Mouse (Mus musculus) neural tube, embryonic 15.5 days (tissue): Measurements from ENCODE around the gene Cep95. TPM values are rescaled to one million over a fixed set of nuclear protein-coding genes. Genes with fewer than 3 reads are reported as not detected.
"Not testable (repeated sequence)": the region's sequence is repeated elsewhere in the genome, so short reads cannot be mapped to it uniquely, and the experiment has no call there.

ENCODE experiments used
- ATAC-seq: fragments of 200-750 bp; cut with Nextera tagmentation; 2 replicates; pipeline ENCODE4 v1.8.0; 2017; ENCODE audit warnings: mild to moderate bottlenecking, moderate TSS enrichment, moderate library complexity; ENCODE audit not compliant: low FRiP score
- H3K27ac ChIP-seq: fragments of 300-500 bp; sonication (generic); replicated peaks from 2 replicates; pipeline ENCODE4 v1.5.1; 2015; ENCODE audit warnings: mild to moderate bottlenecking, inconsistent platforms
- H3K27me3 ChIP-seq: fragments of 300-500 bp; sonication (generic); replicated peaks from 2 replicates; pipeline ENCODE4 v1.6.1; 2015; ENCODE audit warnings: inconsistent platforms
- H3K36me3 ChIP-seq: fragments of 300-500 bp; sonication (generic); 2 replicates; pipeline ENCODE4 v1.6.1; 2015; ENCODE audit warnings: inconsistent platforms
- H3K4me1 ChIP-seq: fragments of 300-500 bp; sonication (generic); 2 replicates; pipeline ENCODE4 v1.6.1; 2015; ENCODE audit warnings: inconsistent platforms
- H3K4me2 ChIP-seq: fragments of 300-500 bp; sonication (generic); 2 replicates; pipeline ENCODE4 v1.6.1; 2015; ENCODE audit warnings: inconsistent platforms, mild to moderate bottlenecking, moderate library complexity
- H3K4me3 ChIP-seq: fragments of 300-500 bp; sonication (generic); replicated peaks from 2 replicates; pipeline ENCODE4 v1.5.1; 2015; ENCODE audit warnings: mild to moderate bottlenecking, inconsistent platforms
- H3K9ac ChIP-seq: fragments of 300-500 bp; sonication (generic); replicated peaks from 2 replicates; pipeline ENCODE4 v1.6.1; 2015; ENCODE audit warnings: mild to moderate bottlenecking, inconsistent platforms
- H3K9me3 ChIP-seq: fragments of 300-500 bp; sonication (generic); replicated peaks from 2 replicates; pipeline ENCODE4 v1.6.1; 2016; ENCODE audit warnings: inconsistent platforms
- WGBS: fragments of 180-500 bp; shearing (Covaris S2); methylation state at CpG from one replicate; pipeline ENCODE4 v1.1.7; 2015; ENCODE audit warnings: mixed read lengths; 5-methylcytosine and 5-hydroxymethylcytosine counted together
- polyA plus RNA-seq: library from polyadenylated mRNA; unstranded; fragments of >200 nt; fragmentation: Nextera tagmentation; extraction: Ambion mirVana; gene quantifications from 2 replicates; pipeline ENCODE4 v1.2.1, GENCODE M21; 2015

Cep95 gene
- polyA plus RNA-seq, 1 experiment from 2014 or later = 15.1 TPM

GRCm38 (mm10) chr11:106789649-106790048, 597 bp downstream of the Cep95 start:
- 0% methylated on average over 6 of the region's 6 CpGs for WGBS
- peak overlapping the region; percentile 63 for H3K4me2 ChIP-seq
- peak overlapping the region; percentile 100 for H3K27ac ChIP-seq
- H3K4me1 ChIP-seq = peaks cover 37% of the 10 kb centered on the region
- H3K36me3 ChIP-seq = peaks cover 28% of the 10 kb centered on the region
- no peak for ATAC-seq
- peak overlapping the region; percentile 82 for H3K9ac ChIP-seq
- no peaks in the 10 kb centered on the region for H3K27me3 ChIP-seq
- H3K9me3 ChIP-seq = no peaks in the 10 kb centered on the region
- H3K4me3 ChIP-seq = peak overlapping the region; percentile 90

DNA sequence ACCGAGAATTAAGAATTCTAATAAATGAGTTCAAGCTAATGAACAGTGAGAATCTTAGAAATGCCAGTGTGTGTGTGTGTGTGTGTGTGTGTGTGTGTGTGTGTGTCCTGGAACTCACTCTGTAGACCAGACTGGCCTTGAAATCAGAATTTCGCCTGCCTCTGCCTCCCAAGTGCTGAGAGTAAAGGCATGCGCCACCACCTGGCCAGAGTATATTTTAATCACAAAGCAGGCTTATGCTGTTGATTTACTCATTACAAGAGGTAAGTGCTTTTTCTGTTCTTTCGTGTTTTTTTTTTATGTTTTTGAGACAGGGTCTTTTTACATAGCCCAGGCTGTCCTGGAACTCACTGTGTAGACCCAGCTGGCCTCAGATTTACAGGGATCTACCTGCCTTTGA, 4.8 kb downstream of the Cep95 start:
- H3K27me3 ChIP-seq = no peaks in the 10 kb centered on the region
- H3K27ac ChIP-seq = no peak overlapping the region
- no peaks in the 10 kb centered on the region for H3K9me3 ChIP-seq
- 0 out of 2 replicates have a peak overlapping the region, but pooled peaks have one; percentile 6 for H3K9ac ChIP-seq
- peaks cover 18% of the 10 kb centered on the region for H3K4me1 ChIP-seq
- ATAC-seq = no peak
- H3K36me3 ChIP-seq = peaks cover 47% of the 10 kb centered on the region
- H3K4me2 ChIP-seq = no peak overlapping the region
- WGBS = 83% methylated on average over 4 of the region's 4 CpGs
- no peak overlapping the region for H3K4me3 ChIP-seq

GRCm38 (mm10) chr11:106795679-106796078, 6.6 kb downstream of the Cep95 start:
- H3K36me3 ChIP-seq = peaks cover 63% of the 10 kb centered on the region
- H3K27me3 ChIP-seq = no peaks in the 10 kb centered on the region
- H3K4me2 ChIP-seq = no peak overlapping the region
- H3K4me1 ChIP-seq = peaks cover 10% of the 10 kb centered on the region
- no peak for ATAC-seq
- H3K4me3 ChIP-seq = no peak overlapping the region
- no peak overlapping the region for H3K9ac ChIP-seq
- WGBS = 80% methylated on average over 9 of the region's 9 CpGs
- no peaks in the 10 kb centered on the region for H3K9me3 ChIP-seq
- H3K27ac ChIP-seq = no peak overlapping the region

- no peak overlapping the region for H3K27ac ChIP-seq
- H3K36me3 ChIP-seq = peaks cover 73% of the 10 kb centered on the region
- no peak overlapping the region for H3K4me3 ChIP-seq
- H3K4me2 ChIP-seq = no peak overlapping the region
- ATAC-seq = no peak
- no peak overlapping the region for H3K9ac ChIP-seq
- no peaks in the 10 kb centered on the region for H3K4me1 ChIP-seq
- H3K27me3 ChIP-seq = no peaks in the 10 kb centered on the region
- no peaks in the 10 kb centered on the region for H3K9me3 ChIP-seq
- WGBS = 90% methylated on average over 10 of the region's 10 CpGs
Observed at GRCm38 (mm10) chr11:106802069-106802627, 13.1 kb downstream of the Cep95 start.

DNA sequence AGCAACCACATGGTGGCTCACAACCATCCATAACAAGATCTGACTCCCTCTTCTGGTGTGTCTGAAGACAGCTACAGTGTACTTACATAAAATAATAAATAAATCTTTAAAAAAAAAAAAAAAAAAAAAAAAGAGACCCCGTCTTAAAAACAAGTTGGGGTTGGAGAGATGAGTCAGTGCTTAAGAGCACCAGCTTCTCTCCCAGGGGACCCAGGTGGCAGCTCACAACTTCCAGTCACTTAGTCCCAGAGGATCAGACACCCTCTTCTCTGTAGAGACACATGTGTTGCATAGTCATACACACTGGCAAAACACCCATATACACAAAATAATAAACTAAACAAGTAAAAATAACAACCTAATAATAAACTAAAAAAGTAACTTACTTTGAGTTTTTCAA, 18.4 kb downstream of the Cep95 start:
- H3K4me3 ChIP-seq = not testable (repeated sequence)
- WGBS = 83% methylated on average over 1 of the region's 1 CpGs
- H3K36me3 ChIP-seq = peaks cover 53% of the 10 kb centered on the region

GRCm38 (mm10) chr11:106812410-106813136, 23.5 kb downstream of the Cep95 start:
- 91% methylated on average over 7 of the region's 7 CpGs for WGBS
- no peak for ATAC-seq
- Histone ChIP-seq H3K27ac (no peak overlapping the region), H3K4me2 (no peak overlapping the region), H3K4me1 (no peaks in the 10 kb centered on the region), H3K36me3 (peaks cover 74% of the 10 kb centered on the region), H3K9ac (no peak overlapping the region), H3K27me3 (no peaks in the 10 kb centered on the region), H3K9me3 (no peaks in the 10 kb centered on the region), H3K4me3 (no peak overlapping the region)

More for the DNA sequence above, 18.4 kb downstream of the Cep95 start:
- not testable (repeated sequence) for H3K27me3 ChIP-seq, H3K9me3 ChIP-seq, H3K4me2 ChIP-seq, H3K4me1 ChIP-seq, H3K27ac ChIP-seq, ATAC-seq, H3K9ac ChIP-seq

DNA sequence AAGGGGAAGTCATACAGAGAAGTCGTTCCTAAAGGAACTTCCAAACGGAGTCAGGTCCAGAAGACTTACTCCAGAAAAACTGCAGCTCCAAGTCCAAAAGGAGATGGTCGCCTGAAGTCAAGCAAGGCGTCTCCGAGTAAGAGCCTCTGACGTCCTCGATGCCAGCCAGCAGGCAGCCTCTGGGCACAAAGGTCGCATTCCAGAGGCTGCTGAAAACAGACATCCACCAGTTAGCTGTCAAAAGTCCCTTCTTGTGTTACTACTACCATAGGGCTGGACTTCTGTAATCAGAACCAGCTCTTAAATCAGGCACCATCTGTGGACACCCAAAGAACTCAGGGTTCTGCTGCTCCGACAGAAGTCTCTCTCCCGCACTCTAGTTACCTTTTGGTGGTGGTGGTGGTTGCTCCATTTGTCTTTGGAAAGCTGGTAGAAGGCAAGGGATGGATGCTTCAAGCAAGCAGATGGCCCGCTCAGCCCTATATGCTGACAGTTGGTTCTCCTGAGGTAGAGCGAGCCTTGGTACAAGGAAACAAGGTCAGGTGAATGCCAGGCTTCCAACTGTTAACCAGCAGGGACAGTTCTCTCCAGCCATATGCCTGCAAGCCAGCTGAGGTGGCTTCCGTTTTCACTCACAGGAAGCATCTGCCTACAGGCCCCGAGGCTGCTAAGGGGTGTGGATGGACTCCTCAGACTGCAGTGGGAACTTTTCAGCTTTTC, 25.7 kb downstream of the Cep95 start:
- H3K27ac ChIP-seq = no peak overlapping the region
- no peak for ATAC-seq
- peaks cover 12% of the 10 kb centered on the region for H3K4me1 ChIP-seq
- no peak overlapping the region for H3K4me3 ChIP-seq
- H3K27me3 ChIP-seq = no peaks in the 10 kb centered on the region
- H3K9ac ChIP-seq = no peak overlapping the region
- no peak overlapping the region for H3K4me2 ChIP-seq
- peaks cover 81% of the 10 kb centered on the region for H3K36me3 ChIP-seq
- H3K9me3 ChIP-seq = no peaks in the 10 kb centered on the region
- WGBS = 90% methylated on average over 14 of the region's 14 CpGs

DNA sequence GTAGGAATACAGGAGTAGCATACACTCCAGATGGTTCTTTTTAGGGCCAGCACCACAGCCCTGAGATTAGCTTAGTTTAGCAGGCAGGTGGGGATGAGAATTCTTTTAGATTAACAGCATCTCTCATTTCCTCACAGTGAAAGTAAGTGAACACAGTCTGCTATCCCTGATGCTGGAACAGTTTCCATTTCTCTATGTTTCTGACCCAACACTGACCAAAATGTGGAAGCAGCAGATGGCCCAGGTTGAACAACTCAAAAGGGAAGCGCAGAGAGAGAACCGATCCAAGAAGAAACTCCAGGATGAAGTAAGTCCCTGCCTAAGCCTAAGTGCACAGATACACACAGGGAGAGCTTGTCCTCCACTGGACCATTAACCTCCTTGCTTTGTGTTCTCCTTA, 26.3 kb downstream of the Cep95 start:
- H3K9me3 ChIP-seq = no peaks in the 10 kb centered on the region
- H3K36me3 ChIP-seq = peaks cover 78% of the 10 kb centered on the region
- no peak for ATAC-seq
- no peak overlapping the region for H3K4me2 ChIP-seq
- no peaks in the 10 kb centered on the region for H3K27me3 ChIP-seq
- no peak overlapping the region for H3K4me3 ChIP-seq
- H3K9ac ChIP-seq = no peak overlapping the region
- peaks cover 12% of the 10 kb centered on the region for H3K4me1 ChIP-seq
- 96% methylated on average over 2 of the region's 2 CpGs for WGBS
- no peak overlapping the region for H3K27ac ChIP-seq

DNA sequence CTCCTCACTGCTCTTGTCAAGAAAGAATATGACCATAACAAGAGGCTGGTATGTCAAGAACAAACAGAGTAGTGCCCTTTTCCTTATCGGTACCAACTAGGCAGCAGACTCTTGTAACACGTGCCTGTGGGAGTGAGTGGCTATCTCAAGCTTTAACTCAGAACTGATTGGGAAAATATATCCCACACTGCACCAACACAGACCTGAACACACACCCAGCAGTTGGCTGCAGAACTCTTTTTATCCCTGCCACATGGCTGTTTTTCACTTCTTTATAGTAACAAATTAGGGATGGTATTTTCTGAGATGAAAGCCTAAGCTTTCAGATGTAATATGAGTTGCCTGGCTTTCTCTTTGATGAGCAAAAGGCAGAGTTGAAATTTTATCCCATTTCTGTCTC, 26.7 kb downstream of the Cep95 start:
- no peak overlapping the region for H3K27ac ChIP-seq
- no peak overlapping the region for H3K4me2 ChIP-seq
- H3K4me1 ChIP-seq = peaks cover 12% of the 10 kb centered on the region
- no peaks in the 10 kb centered on the region for H3K27me3 ChIP-seq
- no peak for ATAC-seq
- 95% methylated on average over 2 of the region's 2 CpGs for WGBS
- H3K36me3 ChIP-seq = peaks cover 76% of the 10 kb centered on the region
- no peak overlapping the region for H3K9ac ChIP-seq
- no peak overlapping the region for H3K4me3 ChIP-seq
- no peaks in the 10 kb centered on the region for H3K9me3 ChIP-seq

DNA sequence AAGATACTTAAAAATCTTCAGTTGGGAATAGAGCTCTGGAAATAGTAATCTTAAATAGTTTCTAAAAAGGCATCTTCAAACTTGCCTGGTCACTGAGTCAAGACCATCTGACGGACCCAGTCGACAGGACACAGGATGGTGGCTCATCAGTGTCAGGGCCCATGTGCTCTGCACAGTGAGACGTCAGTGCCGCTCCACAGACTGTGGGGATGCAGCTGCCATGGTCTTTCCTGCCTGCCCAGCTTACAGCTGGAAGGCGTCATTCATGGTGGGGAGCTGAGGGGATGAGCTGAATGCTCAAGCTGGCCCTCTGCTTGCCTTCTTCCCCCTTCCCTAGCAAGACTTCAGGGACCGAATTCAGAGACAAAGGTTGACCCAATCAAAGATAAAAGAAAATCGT, 27.3 kb downstream of the Cep95 start:
- ATAC-seq = no peak
- H3K36me3 ChIP-seq = peaks cover 74% of the 10 kb centered on the region
- 84% methylated on average over 7 of the region's 7 CpGs for WGBS

GRCm38 (mm10) chr11:106817156-106817555, 28.1 kb downstream of the Cep95 start:
- ATAC-seq = no peak
- 79% methylated on average over 3 of the region's 3 CpGs for WGBS
- H3K9ac ChIP-seq = no peak overlapping the region
- no peak overlapping the region for H3K4me2 ChIP-seq
- no peak overlapping the region for H3K27ac ChIP-seq
- peaks cover 70% of the 10 kb centered on the region for H3K36me3 ChIP-seq
- no peaks in the 10 kb centered on the region for H3K9me3 ChIP-seq
- H3K4me3 ChIP-seq = no peak overlapping the region
- no peaks in the 10 kb centered on the region for H3K27me3 ChIP-seq
- H3K4me1 ChIP-seq = peaks cover 15% of the 10 kb centered on the region

More for the DNA sequence above, 27.3 kb downstream of the Cep95 start:
- no peaks in the 10 kb centered on the region for H3K27me3 ChIP-seq
- H3K27ac ChIP-seq = no peak overlapping the region
- no peak overlapping the region for H3K4me3 ChIP-seq
- no peak overlapping the region for H3K9ac ChIP-seq
- H3K9me3 ChIP-seq = no peaks in the 10 kb centered on the region
- no peak overlapping the region for H3K4me2 ChIP-seq
- H3K4me1 ChIP-seq = peaks cover 14% of the 10 kb centered on the region

DNA sequence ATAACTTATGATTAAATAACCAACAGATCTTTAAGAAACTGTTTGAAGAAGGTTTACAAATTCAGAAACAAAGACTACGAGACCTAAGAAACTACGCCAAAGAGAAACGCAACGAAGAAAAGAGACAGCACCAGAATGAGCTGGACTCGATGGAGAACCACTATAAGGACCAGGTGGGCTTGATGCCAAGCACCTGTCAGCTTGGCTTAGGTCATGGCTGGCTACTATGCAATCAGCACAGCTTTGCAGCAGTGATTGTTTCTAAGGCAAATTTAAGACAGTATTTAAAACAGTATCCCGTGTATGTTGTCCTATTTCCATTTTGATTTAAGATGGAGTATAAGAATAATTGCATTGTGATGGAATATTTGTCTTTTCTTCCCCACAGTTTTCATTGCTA, 28.8 kb downstream of the Cep95 start:
- Histone ChIP-seq H3K4me3 (no peak overlapping the region), H3K4me1 (peaks cover 15% of the 10 kb centered on the region), H3K36me3 (peaks cover 71% of the 10 kb centered on the region), H3K9me3 (no peaks in the 10 kb centered on the region), H3K27ac (peak overlapping the region; percentile 70), H3K27me3 (no peaks in the 10 kb centered on the region), H3K9ac (no peak overlapping the region), H3K4me2 (no peak overlapping the region; the same call in 1 of the 2 replicates)
- 70% methylated on average over 6 of the region's 6 CpGs for WGBS
- ATAC-seq = no peak
